Mouse (Mus musculus): ENCODE data around the gene Prkcb. TPM values are rescaled to one million over a fixed set of nuclear protein-coding genes. Genes with fewer than 3 reads are reported as not detected.

The Prkcb gene
- polyA plus RNA-seq, 1 experiment from 2014 or later, result 4.0 TPM

GRCm38 (mm10) chr7:122367303-122368007, 78.9 kb downstream of the Prkcb start:
- Histone ChIP-seq H3K36me3 (replicated peaks) (no peaks in the 10 kb centered on the region), H3K27ac (replicated peaks) (no peak overlapping the region), H3K4me2 (no peak overlapping the region), H3K9me3 (replicated peaks) (no peaks in the 10 kb centered on the region), H3K4me1 (replicated peaks) (no peaks in the 10 kb centered on the region), H3K4me3 (replicated peaks) (no peak overlapping the region), H3K9ac (no peak overlapping the region), H3K27me3 (no peaks in the 10 kb centered on the region)
- WGBS (ENCODE audit: insufficient replicate concordance), result 66% methylated on average over 7 of the region's 7 CpGs
- no peak for ATAC-seq (ENCODE audit: insufficient read depth)

DNA sequence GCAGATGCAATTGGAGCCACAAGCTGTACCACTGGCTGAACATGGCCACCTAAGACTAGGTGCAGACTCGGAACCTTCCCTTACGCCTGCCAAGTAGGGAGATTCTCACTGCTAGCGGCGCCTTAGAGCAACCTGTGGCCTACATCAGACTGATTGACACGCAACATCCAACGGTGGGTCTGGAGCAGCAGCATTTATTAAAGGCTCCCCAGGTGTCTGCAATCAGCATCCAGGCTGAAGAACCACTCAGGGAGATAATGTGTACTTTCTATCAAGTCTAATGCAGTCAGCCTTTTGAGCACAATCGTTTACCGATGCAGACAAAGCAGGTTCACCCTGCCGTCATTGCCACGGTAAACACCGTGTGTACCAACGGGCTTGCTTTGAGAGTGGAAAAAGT, 81.9 kb downstream of the Prkcb start:
- H3K4me3 ChIP-seq (replicated peaks), result no peak overlapping the region
- H3K4me2 ChIP-seq, result no peak overlapping the region
- no peaks in the 10 kb centered on the region for H3K4me1 ChIP-seq (replicated peaks)
- no peaks in the 10 kb centered on the region for H3K9me3 ChIP-seq (replicated peaks)
- no peaks in the 10 kb centered on the region for H3K27me3 ChIP-seq
- 83% methylated on average over 12 of the region's 12 CpGs for WGBS (ENCODE audit: insufficient replicate concordance)
- ATAC-seq (ENCODE audit: insufficient read depth), result no peak
- H3K9ac ChIP-seq, result no peak overlapping the region
- no peak overlapping the region for H3K27ac ChIP-seq (replicated peaks)
- H3K36me3 ChIP-seq (replicated peaks), result no peaks in the 10 kb centered on the region

- ATAC-seq (ENCODE audit: insufficient read depth), result no peak
- Histone ChIP-seq H3K9me3 (replicated peaks) (no peaks in the 10 kb centered on the region), H3K4me1 (replicated peaks) (no peaks in the 10 kb centered on the region), H3K4me2 (no peak overlapping the region), H3K27me3 (no peaks in the 10 kb centered on the region), H3K27ac (replicated peaks) (no peak overlapping the region), H3K9ac (no peak overlapping the region), H3K4me3 (replicated peaks) (no peak overlapping the region), H3K36me3 (replicated peaks) (no peaks in the 10 kb centered on the region)
- WGBS (ENCODE audit: insufficient replicate concordance), result 50% methylated on average over 5 of the region's 5 CpGs
These were observed 83.4 kb downstream of the Prkcb start for GRCm38 (mm10) chr7:122371947-122372346.

GRCm38 (mm10) chr7:122372349-122372748, 83.8 kb downstream of the Prkcb start:
- WGBS (ENCODE audit: insufficient replicate concordance), result 54% methylated on average over 3 of the region's 3 CpGs
- no peaks in the 10 kb centered on the region for H3K4me1 ChIP-seq (replicated peaks)
- ATAC-seq (ENCODE audit: insufficient read depth), result no peak
- no peaks in the 10 kb centered on the region for H3K9me3 ChIP-seq (replicated peaks)
- H3K9ac ChIP-seq, result no peak overlapping the region
- no peaks in the 10 kb centered on the region for H3K27me3 ChIP-seq
- H3K4me3 ChIP-seq (replicated peaks), result no peak overlapping the region
- H3K27ac ChIP-seq (replicated peaks), result no peak overlapping the region
- H3K4me2 ChIP-seq, result no peak overlapping the region
- no peaks in the 10 kb centered on the region for H3K36me3 ChIP-seq (replicated peaks)

GRCm38 (mm10) chr7:122376845-122377244, 88.3 kb downstream of the Prkcb start:
- H3K9ac ChIP-seq, result no peak overlapping the region
- H3K4me3 ChIP-seq (replicated peaks), result no peak overlapping the region
- H3K36me3 ChIP-seq (replicated peaks), result no peaks in the 10 kb centered on the region
- no peaks in the 10 kb centered on the region for H3K27me3 ChIP-seq
- H3K4me1 ChIP-seq (replicated peaks), result no peaks in the 10 kb centered on the region
- H3K27ac ChIP-seq (replicated peaks), result no peak overlapping the region
- no peaks in the 10 kb centered on the region for H3K9me3 ChIP-seq (replicated peaks)
- no peak for ATAC-seq (ENCODE audit: insufficient read depth)
- no peak overlapping the region for H3K4me2 ChIP-seq

GRCm38 (mm10) chr7:122377967-122378366, 89.4 kb downstream of the Prkcb start:
- no peaks in the 10 kb centered on the region for H3K36me3 ChIP-seq (replicated peaks)
- 53% methylated on average over 3 of the region's 3 CpGs for WGBS (ENCODE audit: insufficient replicate concordance)

DNA sequence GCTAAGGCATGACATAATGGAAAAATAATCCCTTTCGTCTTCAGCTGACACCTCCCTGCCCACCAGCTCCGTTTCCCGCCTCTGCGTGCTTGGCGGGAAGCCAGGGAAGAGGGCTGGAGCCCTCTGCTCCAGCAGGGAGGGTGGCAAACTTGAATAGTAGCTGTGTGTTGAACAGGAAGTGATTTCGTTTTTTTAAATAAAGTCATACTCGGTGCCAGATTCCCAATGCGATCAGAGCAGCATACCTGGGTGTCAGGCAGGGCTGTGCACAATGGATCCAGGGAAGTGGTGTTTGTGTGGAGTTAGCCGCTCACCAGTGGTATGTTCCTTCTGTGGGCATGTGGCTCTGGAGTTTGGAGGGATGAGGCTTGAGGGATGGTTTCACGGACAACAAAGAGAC, 89.9 kb downstream of the Prkcb start:
- Histone ChIP-seq H3K36me3 (replicated peaks) (no peaks in the 10 kb centered on the region), H3K4me3 (replicated peaks) (no peak overlapping the region), H3K27ac (replicated peaks) (no peak overlapping the region), H3K9ac (no peak overlapping the region), H3K4me1 (replicated peaks) (no peaks in the 10 kb centered on the region), H3K4me2 (no peak overlapping the region), H3K27me3 (no peaks in the 10 kb centered on the region), H3K9me3 (replicated peaks) (no peaks in the 10 kb centered on the region)
- WGBS (ENCODE audit: insufficient replicate concordance), result 57% methylated on average over 10 of the region's 10 CpGs
- ATAC-seq (ENCODE audit: insufficient read depth), result no peak

More at GRCm38 (mm10) chr7:122377967-122378366, 89.4 kb downstream of the Prkcb start:
- H3K9me3 ChIP-seq (replicated peaks), result no peaks in the 10 kb centered on the region
- H3K4me2 ChIP-seq, result no peak overlapping the region
- ATAC-seq (ENCODE audit: insufficient read depth), result no peak
- H3K27ac ChIP-seq (replicated peaks), result no peak overlapping the region
- H3K4me1 ChIP-seq (replicated peaks), result no peaks in the 10 kb centered on the region
- H3K27me3 ChIP-seq, result no peaks in the 10 kb centered on the region
- H3K9ac ChIP-seq, result no peak overlapping the region
- no peak overlapping the region for H3K4me3 ChIP-seq (replicated peaks)

DNA sequence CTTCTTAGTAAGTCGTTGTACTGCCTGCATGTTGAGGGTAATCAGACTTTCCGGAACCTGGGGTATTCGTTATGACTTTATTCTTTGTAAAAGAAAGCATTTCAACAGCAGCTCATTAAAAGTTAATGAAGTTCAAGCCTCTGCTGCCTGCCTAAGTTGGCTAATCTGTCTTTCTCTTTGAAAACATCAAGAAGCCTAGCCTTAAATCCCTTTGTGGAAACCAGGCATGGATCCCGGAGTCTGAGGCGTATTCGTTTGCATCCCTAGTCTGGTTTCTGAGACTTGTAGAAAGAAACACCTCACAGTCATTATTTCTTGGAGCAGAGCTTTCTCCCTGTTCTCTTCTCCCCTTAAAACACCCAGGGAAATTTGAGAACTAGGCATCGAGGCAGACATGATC, 90.7 kb downstream of the Prkcb start:
- 69% methylated on average over 7 of the region's 7 CpGs for WGBS (ENCODE audit: insufficient replicate concordance)
- H3K4me3 ChIP-seq (replicated peaks), result no peak overlapping the region
- ATAC-seq (ENCODE audit: insufficient read depth), result no peak

GRCm38 (mm10) chr7:122380336-122381130, 92.0 kb downstream of the Prkcb start:
- no peak for ATAC-seq (ENCODE audit: insufficient read depth)
- no peak overlapping the region for H3K4me2 ChIP-seq
- H3K36me3 ChIP-seq (replicated peaks), result no peaks in the 10 kb centered on the region
- 56% methylated on average over 10 of the region's 10 CpGs for WGBS (ENCODE audit: insufficient replicate concordance)
- no peaks in the 10 kb centered on the region for H3K27me3 ChIP-seq
- H3K4me1 ChIP-seq (replicated peaks), result no peaks in the 10 kb centered on the region
- no peak overlapping the region for H3K4me3 ChIP-seq (replicated peaks)
- H3K9me3 ChIP-seq (replicated peaks), result no peaks in the 10 kb centered on the region
- H3K27ac ChIP-seq (replicated peaks), result no peak overlapping the region
- H3K9ac ChIP-seq, result no peak overlapping the region

More for the DNA sequence above, 90.7 kb downstream of the Prkcb start:
- Histone ChIP-seq H3K9me3 (replicated peaks) (no peaks in the 10 kb centered on the region), H3K36me3 (replicated peaks) (no peaks in the 10 kb centered on the region), H3K4me1 (replicated peaks) (no peaks in the 10 kb centered on the region), H3K27me3 (no peaks in the 10 kb centered on the region), H3K4me2 (no peak overlapping the region), H3K9ac (no peak overlapping the region), H3K27ac (replicated peaks) (no peak overlapping the region)

- Histone ChIP-seq H3K4me3 (replicated peaks) (no peak overlapping the region), H3K9ac (no peak overlapping the region), H3K4me2 (no peak overlapping the region), H3K9me3 (replicated peaks) (no peaks in the 10 kb centered on the region), H3K27me3 (no peaks in the 10 kb centered on the region), H3K36me3 (replicated peaks) (no peaks in the 10 kb centered on the region), H3K27ac (replicated peaks) (no peak overlapping the region), H3K4me1 (replicated peaks) (no peaks in the 10 kb centered on the region)
- WGBS (ENCODE audit: insufficient replicate concordance), result 51% methylated on average over 10 of the region's 10 CpGs
- no peak for ATAC-seq (ENCODE audit: insufficient read depth)
These were observed 93.0 kb downstream of the Prkcb start for GRCm38 (mm10) chr7:122381560-122381959.

- no peaks in the 10 kb centered on the region for H3K36me3 ChIP-seq (replicated peaks)
- ATAC-seq (ENCODE audit: insufficient read depth), result no peak
- WGBS (ENCODE audit: insufficient replicate concordance), result 37% methylated on average over 2 of the region's 2 CpGs
These were observed 94.7 kb downstream of the Prkcb start for GRCm38 (mm10) chr7:122383260-122383659.

More at GRCm38 (mm10) chr7:122383260-122383659, 94.7 kb downstream of the Prkcb start:
- Histone ChIP-seq H3K9ac (no peak overlapping the region), H3K4me3 (replicated peaks) (no peak overlapping the region), H3K4me2 (no peak overlapping the region), H3K27me3 (no peaks in the 10 kb centered on the region), H3K9me3 (replicated peaks) (no peaks in the 10 kb centered on the region), H3K27ac (replicated peaks) (no peak overlapping the region), H3K4me1 (replicated peaks) (no peaks in the 10 kb centered on the region)

Data from liver, embryonic 15.5 days (tissue).